Mouse (Mus musculus) liver, embryonic 14.5 days (tissue): ENCODE measurements around the gene Aph1a. TPM values are rescaled to one million over a fixed set of nuclear protein-coding genes. Genes with fewer than 3 reads are reported as not detected.
A peak's percentile ranks its signal among the peaks of the same experiment; 100 is the strongest.

Experiments
- ATAC-seq: fragments of 200-750 bp; cut with Nextera tagmentation; 2 replicates; pipeline ENCODE4 v1.8.0; 2017; ENCODE audit warnings: moderate number of reproducible peaks, mild to moderate bottlenecking, moderate library complexity; ENCODE audit not compliant: insufficient read depth
- DNase-seq, 3 experiments: peaks; one replicate each; pipeline ENCODE4 v3.0.0-alpha.2; 2012 to 2013; ENCODE audit warnings: low read depth in 3 of 3, low spot score in 3 of 3
- H3K27ac ChIP-seq: fragments of 300-500 bp; sonication (generic); 2 replicates; pipeline ENCODE4 v1.5.1; 2014; ENCODE audit warnings: moderate library complexity, mild to moderate bottlenecking, control low read depth, inconsistent platforms
- H3K27me3 ChIP-seq: fragments of 300-500 bp; sonication (generic); 2 replicates; pipeline ENCODE4 v1.6.1; 2014; ENCODE audit warnings: mild to moderate bottlenecking, low read length, moderate library complexity; ENCODE audit not compliant: control insufficient read depth, insufficient read depth
- H3K36me3 ChIP-seq: fragments of 300-500 bp; sonication (generic); replicated peaks from 2 replicates; pipeline ENCODE4 v1.6.1; 2014; ENCODE audit warnings: low read depth; ENCODE audit not compliant: control insufficient read depth, insufficient read depth
- H3K4me1 ChIP-seq, 2 experiments: fragments of 200-500 bp in 1 of 2; fragments of 300-500 bp in 1 of 2; sonication (generic) in 1 of 2; replicated peaks; 2 replicates each; pipeline ENCODE4 v1.6.1; 2012 to 2014; ENCODE audit warnings: antibody characterized with exemption in 1 of 2, inconsistent platforms in 1 of 2, low read length in 1 of 2; ENCODE audit not compliant: control insufficient read depth in 2 of 2, insufficient read depth in 2 of 2
- H3K4me2 ChIP-seq: fragments of 300-500 bp; sonication (generic); 2 replicates; pipeline ENCODE4 v1.6.1; 2014; ENCODE audit warnings: low read depth, mild to moderate bottlenecking, control low read depth, moderate library complexity
- H3K4me3 ChIP-seq, 2 experiments: fragments of 200-500 bp in 1 of 2; fragments of 300-500 bp in 1 of 2; sonication (generic) in 1 of 2; 2 replicates each; pipeline ENCODE4 v1.5.1; 2012 to 2014; ENCODE audit warnings: low read depth in 2 of 2, low read length in 2 of 2, mild to moderate bottlenecking in 2 of 2, control low read depth in 1 of 2, inconsistent platforms in 1 of 2, moderate library complexity in 1 of 2; ENCODE audit not compliant: insufficient read depth in 1 of 2
- H3K9ac ChIP-seq: fragments of 300-500 bp; sonication (generic); replicated peaks from 2 replicates; pipeline ENCODE4 v1.6.1; 2014; ENCODE audit warnings: mild to moderate bottlenecking, control low read depth, moderate library complexity
- H3K9me3 ChIP-seq: fragments of 300-500 bp; sonication (generic); 2 replicates; pipeline ENCODE4 v1.6.1; 2016; ENCODE audit warnings: low read length, mixed read lengths; ENCODE audit not compliant: control insufficient read depth
- CTCF ChIP-seq: IDR thresholded peaks from 2 replicates; pipeline ENCODE4 v1.5.1; 2016; ENCODE audit warnings: antibody characterized with exemption, low read depth, control low read depth
- EP300 ChIP-seq: IDR thresholded peaks from 2 replicates; pipeline ENCODE4 v1.6.1; 2016; ENCODE audit warnings: antibody characterized with exemption, low read depth
- WGBS: fragments of 180-500 bp; shearing (Covaris S2); extraction: QIAGEN DNeasy Blood & Tissue Kit; methylation state at CpG from one replicate; pipeline ENCODE4 v1.1.7; 2014; ENCODE audit not compliant: insufficient replicate concordance; 5-methylcytosine and 5-hydroxymethylcytosine counted together
- polyA plus RNA-seq, 2 experiments: library from polyadenylated mRNA; depleted of rRNA in 1 of 2; stranded (reverse) in 1 of 2; unstranded in 1 of 2; fragments of >200 nt; fragmentation: Nextera tagmentation in 1 of 2; extraction: Ambion mirVana in 1 of 2; gene quantifications; 2 replicates each; pipeline versions ENCODE4 v1.2.1 to v1.2.3; 2012 to 2014

Aph1a gene
- polyA plus RNA-seq, 2 experiments: 14.0 to 26.2 TPM

- no peaks in the 10 kb centered on the region for H3K9me3 ChIP-seq
- WGBS: 56% methylated on average over 7 of the region's 7 CpGs
- peak overlapping the region; percentile 93 for H3K4me2 ChIP-seq
- peak overlapping the region; percentile 65 to 69 for H3K4me3 ChIP-seq
- DNase-seq (no peak), ATAC-seq (no peak)
- peak overlapping the region; percentile 79 for H3K9ac ChIP-seq
- peaks cover 5 to 18% of the 10 kb centered on the region in 2 experiments for H3K4me1 ChIP-seq
- no peaks in the 10 kb centered on the region for H3K27me3 ChIP-seq
- no peak for TF ChIP-seq EP300
- no peak for TF ChIP-seq CTCF
- peak overlapping the region; percentile 52 for H3K27ac ChIP-seq
- peaks cover 6% of the 10 kb centered on the region; the same call in 1 of the 2 replicates for H3K36me3 ChIP-seq
Measured at GRCm38 (mm10) chr3:95872048-95872447, 21.7 kb upstream of the Aph1a start.

- Histone ChIP-seq H3K27me3 (peaks cover 10% of the 10 kb centered on the region), H3K4me3 (no peak overlapping the region), H3K27ac (no peak overlapping the region), H3K4me2 (no peak overlapping the region), H3K4me1 (peaks cover 14 to 20% of the 10 kb centered on the region in 2 experiments), H3K9ac (no peak overlapping the region), H3K9me3 (no peaks in the 10 kb centered on the region), H3K36me3 (no peaks in the 10 kb centered on the region)
- TF ChIP-seq EP300 (no peak), CTCF (no peak)
- no peak for ATAC-seq
- WGBS: 70% methylated on average over 4 of the region's 4 CpGs
- DNase-seq: no peak
Measured at GRCm38 (mm10) chr3:95879063-95879462, 14.7 kb upstream of the Aph1a start.

GRCm38 (mm10) chr3:95881979-95882815, 11.6 kb upstream of the Aph1a start, which contains the start of gene Ciart:
Gene Ciart, minus strand, starts transcription at chr3:95882251.
- no peak for TF ChIP-seq CTCF
- DNase-seq: peak; percentile 79 to 82 (median 82)
- peak; percentile 95 for ATAC-seq
- Histone ChIP-seq H3K4me3 (peak within 1 kb of the TSS; percentile 42 to 49), H3K27ac (no peak within 1 kb of the TSS), H3K27me3 (peaks cover 10% of the 10 kb centered on the region), H3K4me1 (peaks cover 9 to 12% of the 10 kb centered on the region in 2 experiments), H3K36me3 (no peaks in the 10 kb centered on the region), H3K4me2 (peak within 1 kb of the TSS; percentile 86), H3K9me3 (no peaks in the 10 kb centered on the region), H3K9ac (no peak within 1 kb of the TSS; the same call in none of the 2 replicates)
- WGBS: under 1% methylated on average over 66 of the region's 66 CpGs

GRCm38 (mm10) chr3:95882816-95883425, 10.8 kb upstream of the Aph1a start:
- Histone ChIP-seq H3K9ac (no peak overlapping the region; the same call in 1 of the 2 replicates), H3K27me3 (peaks cover 10% of the 10 kb centered on the region), H3K4me1 (peaks cover 9 to 12% of the 10 kb centered on the region in 2 experiments), H3K27ac (no peak overlapping the region), H3K4me3 (peak overlapping the region; percentile 21 to 49), H3K36me3 (no peaks in the 10 kb centered on the region), H3K4me2 (peak overlapping the region; percentile 86), H3K9me3 (no peaks in the 10 kb centered on the region)
- no peak for DNase-seq
- no peak for TF ChIP-seq EP300
- peak; percentile 52 for TF ChIP-seq CTCF
- WGBS: 2% methylated on average over 24 of the region's 24 CpGs
- no peak for ATAC-seq

GRCm38 (mm10) chr3:95884400-95884799, 9.4 kb upstream of the Aph1a start:
- TF ChIP-seq CTCF (no peak), EP300 (no peak)
- DNase-seq (no peak), ATAC-seq (no peak)
- Histone ChIP-seq H3K36me3 (no peaks in the 10 kb centered on the region), H3K9me3 (no peaks in the 10 kb centered on the region), H3K27ac (no peak overlapping the region), H3K9ac (no peak overlapping the region), H3K4me1 (peaks cover 9 to 12% of the 10 kb centered on the region in 2 experiments), H3K4me2 (no peak overlapping the region), H3K4me3 (no peak overlapping the region), H3K27me3 (peaks cover 10% of the 10 kb centered on the region)
- 70% methylated on average over 5 of the region's 5 CpGs for WGBS
